Comparison of ENCODE assay signal across 15 mouse cellular contexts in genomic region chr9:46751981-46752380, GRCm38 (mm10).
"Had no signal": no experiment of that assay in that cellular context is flagged by ENCODE, and none has a peak within 500 bp of the region (broad histone marks: within the 10 kb centered on the region; RNA-seq: fewer than 3 reads in every experiment).

No protein-coding gene starts in this region.

- H3K4me1 ChIP-seq: liver, embryonic 13.5 days had no signal

- H3K27me3 ChIP-seq: kidney, embryonic 15.5 days; liver, embryonic 13.5 days had no signal

- DNase-seq: kidney, postnatal 10 days; kidney, postnatal 36 days; layer of hippocampus, postnatal 36 days; liver, embryonic 13.5 days; lung, adult 2 months; lung, postnatal 14 days; lung, postnatal 4 days; midbrain, embryonic 14.5 days; right cerebral cortex, postnatal 14 days; right cerebral cortex, postnatal 4 days; thymus, adult 2 months; thymus, postnatal 25 days had no signal

- H3K9ac ChIP-seq: kidney, embryonic 15.5 days; liver, embryonic 13.5 days had no signal

- H3K4me2 ChIP-seq: kidney, embryonic 15.5 days; liver, embryonic 13.5 days had no signal

- H3K9me3 ChIP-seq: kidney, embryonic 15.5 days; liver, embryonic 13.5 days had no signal

- H3K4me3 ChIP-seq: kidney, embryonic 15.5 days; left cerebral cortex, adult 2 months; liver, embryonic 13.5 days had no signal

- H3K27ac ChIP-seq: kidney, embryonic 15.5 days; left cerebral cortex, adult 2 months; liver, embryonic 13.5 days; stomach, postnatal 0 days had no signal

- H3K36me3 ChIP-seq: kidney, embryonic 15.5 days; liver, embryonic 13.5 days had no signal
